Mouse (Mus musculus): ENCODE data around the gene Hoga1. TPM values are rescaled to one million over a fixed set of nuclear protein-coding genes. Genes with fewer than 3 reads are reported as not detected.

Gene Hoga1
- total RNA-seq, 2 experiments from 2014 or later = not detected

DNA sequence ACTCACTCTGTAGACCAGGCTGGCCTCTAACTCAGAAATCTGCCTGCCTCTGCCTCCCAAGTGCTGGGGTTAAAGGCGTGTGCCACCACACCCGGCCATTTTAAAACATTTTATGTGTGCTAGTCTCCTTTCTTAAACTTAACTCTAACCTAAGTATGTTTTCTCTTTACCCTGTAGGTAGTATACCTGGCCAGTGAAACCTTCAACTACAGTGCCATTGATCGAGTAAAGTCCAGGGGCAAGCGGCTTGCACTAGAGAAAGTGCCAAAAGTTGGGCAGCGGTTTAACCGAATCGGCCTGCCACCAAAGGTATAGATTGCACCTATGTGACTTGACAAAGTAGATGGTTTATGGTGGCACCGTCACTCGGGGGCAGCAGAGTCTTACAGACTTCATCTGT is 59.3 kb downstream of the Hoga1 start:
- no peak for ATAC-seq (replicated peaks; ENCODE audit: low FRiP score, poor library complexity, severe bottlenecking)

DNA sequence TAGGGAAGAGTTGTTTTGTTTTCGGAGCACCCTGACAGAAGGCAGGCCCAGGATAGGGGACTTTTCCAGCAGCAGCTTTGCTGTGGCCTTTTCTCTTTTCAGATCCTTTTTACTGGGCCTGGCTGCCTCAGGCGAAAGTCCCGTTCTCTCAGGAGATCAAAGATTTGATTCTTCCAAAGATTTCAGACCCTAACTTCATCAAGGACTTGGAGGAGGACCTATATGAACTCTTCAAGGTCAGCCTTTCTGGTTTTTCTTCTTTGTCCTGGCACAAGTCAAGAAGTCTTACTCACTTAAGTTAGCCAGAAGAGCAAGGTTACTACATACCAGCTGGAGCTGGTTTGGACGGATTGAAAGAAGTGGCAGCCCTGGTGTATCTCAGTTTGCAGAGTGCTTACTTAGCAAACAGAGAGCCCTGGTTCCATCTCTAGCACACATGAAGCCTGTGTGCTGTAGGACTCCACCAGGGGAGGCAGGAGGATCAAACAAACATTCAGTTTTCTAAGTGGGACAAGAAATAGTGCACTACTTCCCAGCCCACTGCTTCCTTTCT is 70.4 kb downstream of the Hoga1 start:
- no peak for ATAC-seq (replicated peaks; ENCODE audit: low FRiP score, poor library complexity, severe bottlenecking)

DNA sequence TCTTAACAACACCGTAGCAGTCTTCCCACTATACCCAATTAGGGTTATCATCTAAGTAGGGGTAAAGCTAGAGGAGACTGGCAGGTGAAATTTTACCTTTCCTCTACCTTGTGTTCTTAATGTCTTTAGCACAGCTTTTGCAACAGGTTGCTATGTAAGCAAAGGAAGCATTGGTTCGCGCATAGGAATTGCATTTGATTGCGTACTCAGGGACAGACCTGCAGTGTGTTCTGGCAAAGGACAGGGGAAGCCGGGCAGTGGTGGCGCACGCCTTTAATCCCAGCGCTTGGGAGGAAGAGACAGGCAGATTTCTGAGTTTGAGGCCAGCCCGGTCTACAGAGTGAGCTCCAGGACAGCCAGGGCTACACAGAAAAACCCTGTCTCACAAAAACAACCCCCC is 72.7 kb downstream of the Hoga1 start:
- no peak for ATAC-seq (replicated peaks; ENCODE audit: low FRiP score, poor library complexity, severe bottlenecking)

GRCm38 (mm10) chr19:42118596-42118995 is 73.2 kb downstream of the Hoga1 start:
- no peak for ATAC-seq (replicated peaks; ENCODE audit: low FRiP score, poor library complexity, severe bottlenecking)

- ATAC-seq (replicated peaks; ENCODE audit: low FRiP score, poor library complexity, severe bottlenecking) = no peak
Measured at GRCm38 (mm10) chr19:42120451-42120850, 75.0 kb downstream of the Hoga1 start.

Other genes with a start within 250 kb of the Hoga1 start
- gene Arhgap19, start 243.6 kb upstream of the Hoga1 start, total RNA-seq (2015; ENCODE audit: low replicate concordance) = 17.5 and 28.6 TPM in 2 replicates
- 28.1 and 28.3 TPM in 2 replicates for gene Arhgap19, start 243.6 kb upstream of the Hoga1 start, total RNA-seq (2017; ENCODE audit: low replicate concordance)
- 0.77 and 3.1 TPM in 2 replicates for gene Frat1, start 215.6 kb upstream of the Hoga1 start, total RNA-seq (2015; ENCODE audit: low replicate concordance)
- 2.1 and 5.3 TPM in 2 replicates for gene Frat1, start 215.6 kb upstream of the Hoga1 start, total RNA-seq (2017; ENCODE audit: low replicate concordance)
- gene Frat2, start 197.5 kb upstream of the Hoga1 start, total RNA-seq (2015; ENCODE audit: low replicate concordance) = 2.3 and 4.8 TPM in 2 replicates
- gene Frat2, start 197.5 kb upstream of the Hoga1 start, total RNA-seq (2017; ENCODE audit: low replicate concordance) = 3.6 and 11.0 TPM in 2 replicates
- 0.63 and 2.9 TPM in 2 replicates for gene Rrp12, start 149.4 kb upstream of the Hoga1 start, total RNA-seq (2015; ENCODE audit: low replicate concordance)
- 2.4 and 2.6 TPM in 2 replicates for gene Rrp12, start 149.4 kb upstream of the Hoga1 start, total RNA-seq (2017; ENCODE audit: low replicate concordance)
- 154 and 190 TPM in 2 replicates for gene Pgam1, start 133.7 kb upstream of the Hoga1 start, total RNA-seq (2015; ENCODE audit: low replicate concordance)
- gene Pgam1, start 133.7 kb upstream of the Hoga1 start, total RNA-seq (2017; ENCODE audit: low replicate concordance) = 58.1 and 69.4 TPM in 2 replicates
- gene Exosc1, start 112.2 kb upstream of the Hoga1 start, total RNA-seq (2015; ENCODE audit: low replicate concordance) = 14.0 and 14.6 TPM in 2 replicates
- gene Exosc1, start 112.2 kb upstream of the Hoga1 start, total RNA-seq (2017; ENCODE audit: low replicate concordance) = 12.8 and 14.1 TPM in 2 replicates
- gene Zdhhc16, start 112.1 kb upstream of the Hoga1 start, total RNA-seq (2015; ENCODE audit: low replicate concordance) = 20.2 and 22.6 TPM in 2 replicates
- 6.4 and 19.0 TPM in 2 replicates for gene Zdhhc16, start 112.1 kb upstream of the Hoga1 start, total RNA-seq (2017; ENCODE audit: low replicate concordance)
- gene Mms19, start 64.5 kb upstream of the Hoga1 start, total RNA-seq (2015; ENCODE audit: low replicate concordance) = 10.0 and 27.0 TPM in 2 replicates
- 3.5 and 13.9 TPM in 2 replicates for gene Mms19, start 64.5 kb upstream of the Hoga1 start, total RNA-seq (2017; ENCODE audit: low replicate concordance)
- 1.9 and 3.7 TPM in 2 replicates for gene Ubtd1, start 63.8 kb upstream of the Hoga1 start, total RNA-seq (2015; ENCODE audit: low replicate concordance)
- gene Ubtd1, start 63.8 kb upstream of the Hoga1 start, total RNA-seq (2017; ENCODE audit: low replicate concordance) = 2.4 and 3.7 TPM in 2 replicates
- not detected in 2 replicates for gene Ankrd2, start 9.6 kb upstream of the Hoga1 start, total RNA-seq (2015; ENCODE audit: low replicate concordance)
- gene Ankrd2, start 9.6 kb upstream of the Hoga1 start, total RNA-seq (2017; ENCODE audit: low replicate concordance) = not detected in 2 replicates
- gene 4933411K16Rik, start 6.6 kb downstream of the Hoga1 start, total RNA-seq (2015; ENCODE audit: low replicate concordance) = not detected in 2 replicates
- gene 4933411K16Rik, start 6.6 kb downstream of the Hoga1 start, total RNA-seq (2017; ENCODE audit: low replicate concordance) = 0.42 TPM in 1 of 2 replicates, not detected in the other
- not detected in 2 replicates for gene Morn4, start 40.7 kb downstream of the Hoga1 start, total RNA-seq (2015; ENCODE audit: low replicate concordance)
- not detected in 2 replicates for gene Morn4, start 40.7 kb downstream of the Hoga1 start, total RNA-seq (2017; ENCODE audit: low replicate concordance)
- 4.0 TPM in 2 replicates for gene Pi4k2a, start 44.9 kb downstream of the Hoga1 start, total RNA-seq (2015; ENCODE audit: low replicate concordance)
- gene Pi4k2a, start 44.9 kb downstream of the Hoga1 start, total RNA-seq (2017; ENCODE audit: low replicate concordance) = 3.4 and 6.6 TPM in 2 replicates
- gene Avpi1, start 83.4 kb downstream of the Hoga1 start, total RNA-seq (2015; ENCODE audit: low replicate concordance) = 5.2 TPM in 1 of 2 replicates, not detected in the other
- gene Avpi1, start 83.4 kb downstream of the Hoga1 start, total RNA-seq (2017; ENCODE audit: low replicate concordance) = 0.34 TPM in 1 of 2 replicates, not detected in the other
- gene Marveld1, start 101.8 kb downstream of the Hoga1 start, total RNA-seq (2015; ENCODE audit: low replicate concordance) = 3.8 and 5.9 TPM in 2 replicates
- gene Marveld1, start 101.8 kb downstream of the Hoga1 start, total RNA-seq (2017; ENCODE audit: low replicate concordance) = 3.2 and 5.3 TPM in 2 replicates
- gene Zfyve27, start 118.3 kb downstream of the Hoga1 start, total RNA-seq (2015; ENCODE audit: low replicate concordance) = 3.8 and 8.1 TPM in 2 replicates
- gene Zfyve27, start 118.3 kb downstream of the Hoga1 start, total RNA-seq (2017; ENCODE audit: low replicate concordance) = 12.0 and 22.6 TPM in 2 replicates
- not detected in 2 replicates for gene Sfrp5, start 156.6 kb downstream of the Hoga1 start, total RNA-seq (2015; ENCODE audit: low replicate concordance)
- gene Sfrp5, start 156.6 kb downstream of the Hoga1 start, total RNA-seq (2017; ENCODE audit: low replicate concordance) = not detected in 2 replicates
- gene Golga7b, start 202.0 kb downstream of the Hoga1 start, total RNA-seq (2015; ENCODE audit: low replicate concordance) = not detected in 2 replicates
- gene Golga7b, start 202.0 kb downstream of the Hoga1 start, total RNA-seq (2017; ENCODE audit: low replicate concordance) = not detected in 2 replicates

Measured in erythroblast, adult 5-6 weeks (primary cell).